Mouse (Mus musculus): Measurements from ENCODE around the gene Myo6.
"Not testable (repeated sequence)": the region's sequence is repeated elsewhere in the genome, so short reads cannot be mapped to it uniquely, and the experiment has no call there.

Gene Myo6

DNA sequence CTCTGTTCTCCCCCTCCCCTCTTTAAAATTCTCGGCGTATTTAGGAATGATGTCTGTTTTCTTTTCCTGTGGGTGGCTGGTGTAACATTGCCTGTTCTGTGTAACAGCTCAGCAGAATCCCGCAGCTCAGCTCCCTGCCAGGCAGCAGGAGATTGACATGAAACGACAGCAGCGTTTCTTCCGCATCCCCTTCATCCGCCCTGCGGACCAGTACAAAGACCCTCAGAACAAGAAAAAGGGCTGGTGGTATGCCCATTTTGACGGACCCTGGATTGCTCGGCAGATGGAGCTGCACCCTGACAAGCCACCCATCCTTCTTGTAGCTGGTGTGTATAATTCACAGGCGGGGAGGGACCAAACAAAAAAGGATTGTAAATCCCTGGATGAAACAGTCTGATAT, 142.0 kb downstream of the Myo6 start:
- DNase-seq, result no peak

DNA sequence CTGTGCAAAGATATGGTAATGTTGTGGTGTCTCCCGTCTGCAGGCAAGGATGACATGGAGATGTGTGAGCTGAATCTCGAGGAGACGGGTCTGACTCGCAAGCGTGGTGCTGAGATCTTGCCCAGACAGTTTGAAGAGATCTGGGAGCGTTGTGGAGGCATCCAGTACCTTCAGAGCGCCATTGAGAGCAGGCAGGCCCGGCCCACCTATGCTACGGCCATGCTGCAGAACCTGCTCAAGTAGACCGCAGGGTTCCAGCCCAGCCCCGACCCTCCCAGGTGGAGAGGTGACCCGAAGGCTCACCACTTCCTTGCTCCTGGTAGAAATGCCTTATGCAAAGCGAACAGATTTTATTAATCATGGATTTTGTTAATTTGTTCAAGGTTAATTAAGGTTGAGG, 142.8 kb downstream of the Myo6 start:
- DNase-seq, result no peak

DNA sequence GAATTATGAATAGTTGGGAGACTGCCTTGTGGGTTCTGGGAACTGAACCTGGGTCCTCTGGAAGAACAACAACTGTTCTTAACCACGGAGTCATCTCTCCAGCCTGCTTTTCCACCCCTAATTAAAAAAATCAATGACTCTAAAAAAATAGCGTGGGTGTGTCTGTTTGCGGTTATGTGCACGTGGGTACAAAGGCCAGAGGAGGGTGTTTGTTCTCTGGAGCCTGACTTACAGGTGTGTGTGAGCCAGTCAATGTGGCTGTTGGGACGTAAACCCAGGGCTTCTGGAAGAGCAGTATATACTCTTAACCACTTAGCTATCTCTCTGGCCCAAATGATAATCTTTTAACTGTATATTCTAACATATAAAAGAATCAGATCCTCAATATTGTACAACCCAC, 148.8 kb downstream of the Myo6 start:
- DNase-seq, result no peak

DNA sequence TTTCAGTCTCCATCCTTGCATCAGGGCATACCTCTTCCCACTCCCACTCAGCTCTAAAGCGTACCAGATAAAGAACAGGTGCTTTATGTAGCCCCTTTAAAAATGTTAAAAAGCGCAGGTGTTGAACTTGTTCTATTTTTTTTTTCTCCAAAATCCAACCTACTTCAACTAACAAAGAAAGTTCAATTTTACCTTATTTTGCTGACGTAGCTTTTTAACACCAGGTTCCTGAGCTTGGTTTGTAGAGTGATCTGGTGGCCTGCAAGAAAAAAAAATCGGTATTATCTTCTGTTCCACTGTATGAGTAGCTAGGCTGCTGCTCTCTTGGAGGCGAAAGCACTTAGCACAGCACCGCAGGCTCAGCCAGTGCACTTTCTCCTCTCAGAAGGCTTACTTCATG, 151.1 kb downstream of the Myo6 start:
- no peak for DNase-seq

DNA sequence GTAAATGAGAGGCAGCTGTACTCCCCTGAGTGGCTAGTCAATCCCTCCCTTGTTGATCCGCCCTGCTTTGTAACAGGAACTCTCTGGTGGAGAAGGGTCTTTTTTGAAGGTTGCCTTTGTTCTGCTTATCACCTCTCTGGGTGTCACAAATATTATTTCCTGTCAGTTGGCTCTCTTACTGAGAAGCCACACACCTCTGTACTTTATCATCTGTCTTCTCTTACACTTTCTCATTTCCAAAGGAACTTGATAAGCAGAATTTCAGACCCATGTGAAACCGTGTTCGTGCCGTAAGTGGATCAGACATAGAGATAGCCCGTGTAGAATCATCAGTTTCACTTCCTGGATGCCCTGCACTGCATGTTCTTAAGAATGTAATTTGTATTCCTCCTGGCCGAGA, 153.2 kb downstream of the Myo6 start:
- peak; percentile 18 for DNase-seq

DNA sequence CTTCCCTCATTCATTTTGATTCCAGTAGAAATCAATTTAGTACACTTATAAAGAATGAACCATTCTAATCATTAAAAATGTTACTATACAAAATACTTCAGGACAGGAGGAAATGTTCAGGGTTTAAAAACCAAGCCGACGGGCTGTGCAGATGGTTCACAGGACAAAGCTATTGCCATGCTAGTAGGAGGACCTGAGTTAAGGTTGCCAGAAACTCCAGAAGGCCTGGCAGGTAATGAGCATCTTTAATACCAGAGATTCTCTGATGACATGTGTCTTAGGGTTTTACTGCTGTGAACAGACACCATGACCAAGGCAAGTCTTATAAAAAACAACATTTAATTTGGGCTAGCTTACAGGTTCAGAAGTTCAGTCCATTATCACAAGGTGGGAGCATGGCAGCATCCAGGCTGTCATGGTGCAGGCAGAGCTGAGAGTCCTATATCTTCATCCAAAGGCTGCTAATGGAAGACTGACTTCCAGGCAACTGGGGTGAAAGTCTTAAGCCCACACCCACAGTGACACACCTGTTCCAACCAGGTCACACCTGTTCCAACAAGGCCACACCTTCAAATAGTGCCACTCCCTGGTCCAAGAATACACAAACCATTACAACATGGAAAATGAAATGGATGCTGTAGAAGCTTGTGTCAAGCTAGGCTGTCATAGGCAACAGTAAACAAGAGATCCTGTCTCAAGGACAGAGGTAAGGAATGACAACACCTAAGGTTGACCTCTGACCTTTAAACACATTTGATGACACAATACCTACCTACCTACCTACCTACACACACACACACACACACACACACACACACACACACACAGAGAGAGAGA, 156.4 kb downstream of the Myo6 start:
- DNase-seq, result not testable (repeated sequence)

DNA sequence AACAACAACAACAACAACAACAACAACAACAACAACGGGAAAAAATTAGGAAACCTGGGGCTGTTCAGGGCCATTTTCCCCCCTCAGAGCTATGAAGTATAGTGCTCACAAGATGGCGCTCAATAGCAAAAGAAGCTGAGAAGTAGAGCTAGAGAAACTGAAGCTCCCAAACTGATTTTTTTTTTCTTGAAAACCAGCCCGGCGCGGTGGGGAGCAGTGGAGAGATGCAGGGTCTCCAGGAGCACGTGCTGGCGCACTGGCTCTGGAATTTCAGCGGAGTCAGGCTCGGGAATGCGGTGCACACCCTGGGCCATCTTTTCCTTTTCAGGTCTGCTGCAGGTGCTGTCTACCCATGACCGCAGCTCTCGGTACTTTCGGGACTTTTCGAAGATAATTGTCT, 167.3 kb downstream of the Myo6 start:
- DNase-seq, result peak; percentile 32

DNA sequence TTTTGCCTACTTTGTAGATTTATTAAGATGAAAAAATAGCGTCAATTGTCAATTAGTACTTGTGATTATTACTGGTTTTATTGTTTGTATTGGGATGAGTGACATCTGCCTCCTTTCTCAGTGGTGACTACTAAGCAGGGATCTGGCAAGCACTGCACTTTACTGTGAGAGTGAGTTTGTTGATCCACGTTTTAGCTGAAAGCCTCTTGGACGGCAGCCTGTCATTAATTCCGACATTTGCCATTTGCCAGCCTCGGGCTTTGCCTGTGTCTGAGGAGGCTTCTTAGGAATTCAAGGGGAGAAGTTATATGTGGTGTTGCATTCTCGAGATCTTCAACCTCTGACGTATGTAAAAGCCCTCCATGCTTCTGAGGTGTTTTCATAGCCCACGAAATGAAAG, 168.6 kb downstream of the Myo6 start:
- no peak for DNase-seq

DNA sequence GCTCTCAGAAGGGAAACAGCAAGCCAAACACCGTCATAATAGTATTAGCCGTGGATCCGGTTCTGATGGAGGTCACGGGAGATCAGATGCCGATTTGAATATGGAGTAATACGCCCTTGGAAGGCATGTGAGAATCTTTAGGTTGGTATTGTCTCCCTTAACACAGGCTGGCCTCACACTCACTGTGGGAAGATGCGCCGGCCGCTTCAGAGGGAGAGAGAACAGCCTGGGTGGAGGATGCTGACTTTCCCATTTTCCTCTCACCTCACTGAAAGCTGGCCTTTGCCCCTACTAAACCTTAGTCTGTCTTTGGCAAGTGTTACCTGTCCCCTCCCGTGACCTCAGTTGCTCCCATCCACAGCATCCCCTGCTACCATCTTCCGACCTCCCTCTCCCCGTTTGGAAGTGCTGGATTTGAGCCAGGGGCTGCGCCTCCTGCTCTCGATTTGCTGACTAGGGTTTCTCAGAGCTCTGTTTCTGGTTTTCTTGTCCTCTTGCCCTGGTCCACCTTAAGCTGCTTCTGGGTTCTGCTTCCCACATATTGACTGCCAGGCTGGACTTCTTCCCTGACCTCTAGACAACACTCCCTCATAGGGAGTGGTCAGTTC, 169.3 kb downstream of the Myo6 start:
- DNase-seq, result no peak

DNA sequence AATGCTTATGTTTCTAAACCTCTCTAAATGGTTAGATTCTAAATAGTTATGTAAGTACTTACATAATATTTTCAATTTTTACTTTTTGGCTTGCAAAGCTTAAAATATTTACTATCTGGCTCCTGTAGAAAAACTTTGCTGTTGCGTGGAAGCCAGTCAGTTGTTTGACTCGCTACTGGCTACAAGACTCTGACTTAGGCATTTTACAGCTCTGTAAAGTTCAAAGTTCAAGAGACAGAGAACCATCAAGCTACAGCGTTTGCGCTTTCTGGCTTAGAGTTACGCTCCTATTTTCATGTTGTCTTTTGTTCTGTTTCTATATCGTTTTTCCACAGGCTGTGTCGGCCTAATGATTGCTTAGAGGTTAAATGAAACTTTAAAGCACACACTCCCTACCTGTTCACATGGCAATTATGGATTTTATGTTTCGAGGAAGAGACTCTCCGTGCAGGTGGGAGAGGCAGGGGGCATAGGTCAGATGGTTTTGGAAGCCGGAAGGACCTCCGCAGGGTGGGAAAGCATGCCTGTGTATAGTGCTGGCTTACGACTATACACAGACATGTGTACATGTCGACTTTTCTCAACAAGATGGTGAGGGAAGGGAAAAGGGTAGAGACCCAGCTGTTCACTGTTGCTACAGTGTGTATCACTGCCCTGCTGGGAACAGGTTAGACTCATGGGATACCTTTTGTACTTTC, 171.0 kb downstream of the Myo6 start:
- DNase-seq, result no peak

DNA sequence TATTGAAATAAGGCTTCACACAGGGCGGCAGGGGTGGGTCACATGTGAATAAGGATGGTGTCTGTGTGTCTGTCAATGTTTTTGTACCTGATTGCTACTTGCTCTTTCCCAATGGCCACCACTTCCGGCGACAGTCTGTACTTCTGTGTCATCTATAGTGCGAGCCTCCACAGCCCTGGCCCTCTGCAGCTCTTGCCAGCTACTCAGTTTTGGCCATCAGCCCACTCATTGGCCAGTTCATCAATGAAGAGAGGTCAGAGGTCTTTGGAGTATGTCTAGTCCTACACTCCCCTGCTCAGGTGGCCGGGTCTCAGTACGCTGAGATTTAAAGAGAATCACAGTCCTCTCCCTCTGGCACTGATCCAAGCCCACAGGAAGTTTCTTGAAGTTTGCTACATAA, 173.2 kb downstream of the Myo6 start:
- DNase-seq, result no peak

DNA sequence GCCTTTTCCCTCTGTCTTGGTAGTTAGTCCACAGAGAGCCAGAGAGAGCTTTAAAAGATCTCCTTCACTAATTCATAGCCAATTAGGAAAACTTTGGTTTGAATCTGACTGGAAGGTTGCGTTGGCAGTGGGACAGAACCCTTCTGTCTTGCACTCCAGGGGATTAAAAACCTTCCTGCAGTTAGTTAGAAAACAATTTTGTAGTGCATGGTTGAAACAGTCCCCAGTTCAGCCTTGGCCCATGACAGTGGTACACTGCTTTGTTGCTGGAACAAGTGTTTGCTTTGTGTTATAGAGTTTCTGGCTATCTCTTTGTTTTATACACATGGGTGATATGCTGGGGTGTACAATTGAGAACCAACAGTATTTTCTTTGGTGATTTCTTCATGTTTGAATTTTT, 176.1 kb downstream of the Myo6 start:
- no peak for DNase-seq

DNA sequence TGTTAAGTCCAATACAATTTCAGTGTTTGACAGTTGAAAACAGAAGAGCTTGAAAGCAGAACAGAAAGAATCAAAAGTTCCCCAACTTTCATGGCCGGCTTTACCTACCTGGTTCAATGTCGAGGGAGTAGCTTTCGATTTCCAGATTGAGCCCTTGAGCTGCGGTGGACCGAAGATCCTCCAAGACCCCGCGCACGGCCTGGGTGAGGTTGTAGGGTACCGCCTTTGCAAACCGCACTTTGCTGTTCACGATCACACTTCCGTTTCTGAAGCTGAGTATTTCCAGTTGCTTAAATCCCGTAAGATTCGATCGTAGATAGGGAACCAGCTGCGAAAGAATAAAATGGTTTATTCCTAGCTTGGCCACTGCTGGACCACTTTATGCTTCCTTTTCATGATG, 176.9 kb downstream of the Myo6 start:
- DNase-seq, result no peak

DNA sequence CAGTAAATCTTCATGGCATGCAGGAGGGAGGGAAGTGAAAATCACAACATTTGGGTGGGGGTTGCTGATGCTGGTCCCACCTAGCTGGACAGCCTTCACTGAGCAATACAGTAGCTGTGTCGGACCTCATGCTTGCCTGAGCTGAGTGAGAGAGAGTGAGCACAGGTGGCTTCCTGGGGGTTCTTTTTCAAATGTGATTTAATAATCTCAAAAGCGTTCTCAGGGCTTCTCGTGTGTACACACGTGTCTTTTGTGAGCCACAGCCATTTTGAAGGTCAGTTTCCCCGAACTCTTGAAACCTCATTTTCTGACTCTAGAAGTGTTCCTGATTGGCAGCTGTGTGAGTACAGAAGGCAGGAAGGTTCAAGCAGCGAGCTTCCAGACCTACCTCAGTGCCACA, 177.7 kb downstream of the Myo6 start:
- DNase-seq, result no peak

DNA sequence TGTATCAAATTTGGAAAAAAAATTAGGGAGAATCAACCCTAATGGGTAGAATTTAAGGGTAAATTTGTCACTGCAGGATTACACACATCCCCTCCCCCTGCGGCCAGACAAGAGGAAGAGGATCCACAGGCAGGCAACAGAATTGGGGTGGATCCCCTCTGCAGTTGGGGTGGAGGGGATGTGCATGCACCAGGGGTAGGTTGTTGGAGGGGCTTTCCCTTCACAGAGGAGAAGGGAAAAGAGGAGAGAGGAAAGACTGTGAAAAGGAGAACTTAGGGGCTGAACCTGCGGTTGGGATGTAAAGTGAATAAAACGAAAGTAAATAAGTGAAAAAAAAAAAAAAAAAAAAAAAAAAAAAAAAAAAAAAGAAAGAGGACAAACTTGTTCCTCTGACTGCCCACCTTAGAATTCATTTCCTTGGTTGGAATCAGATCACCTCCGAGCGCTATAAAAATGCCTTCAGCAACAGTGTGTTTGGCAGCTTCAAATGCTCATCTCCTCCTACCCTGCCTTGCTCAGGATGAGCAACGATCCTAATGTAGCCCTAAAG, 179.7 kb downstream of the Myo6 start:
- no peak for DNase-seq

DNA sequence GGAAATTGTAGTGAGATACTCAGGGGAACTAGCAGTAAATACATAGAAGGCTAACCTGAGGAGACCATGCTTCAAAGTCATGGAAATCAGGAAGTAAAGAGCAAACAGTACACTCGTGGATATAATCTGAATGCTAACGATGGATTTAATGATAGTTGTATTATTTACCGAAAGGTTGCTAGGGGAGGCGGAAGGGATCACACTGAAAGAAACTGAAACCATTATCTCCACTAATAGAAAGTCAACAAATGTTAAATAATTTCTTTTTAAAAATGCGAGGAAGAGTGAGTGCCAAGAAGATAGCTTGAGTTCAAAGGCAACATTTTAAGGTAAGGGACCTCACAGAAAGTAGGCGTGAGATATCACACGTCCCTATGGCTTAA, 186.5 kb downstream of the Myo6 start:
- DNase-seq, result no peak

DNA sequence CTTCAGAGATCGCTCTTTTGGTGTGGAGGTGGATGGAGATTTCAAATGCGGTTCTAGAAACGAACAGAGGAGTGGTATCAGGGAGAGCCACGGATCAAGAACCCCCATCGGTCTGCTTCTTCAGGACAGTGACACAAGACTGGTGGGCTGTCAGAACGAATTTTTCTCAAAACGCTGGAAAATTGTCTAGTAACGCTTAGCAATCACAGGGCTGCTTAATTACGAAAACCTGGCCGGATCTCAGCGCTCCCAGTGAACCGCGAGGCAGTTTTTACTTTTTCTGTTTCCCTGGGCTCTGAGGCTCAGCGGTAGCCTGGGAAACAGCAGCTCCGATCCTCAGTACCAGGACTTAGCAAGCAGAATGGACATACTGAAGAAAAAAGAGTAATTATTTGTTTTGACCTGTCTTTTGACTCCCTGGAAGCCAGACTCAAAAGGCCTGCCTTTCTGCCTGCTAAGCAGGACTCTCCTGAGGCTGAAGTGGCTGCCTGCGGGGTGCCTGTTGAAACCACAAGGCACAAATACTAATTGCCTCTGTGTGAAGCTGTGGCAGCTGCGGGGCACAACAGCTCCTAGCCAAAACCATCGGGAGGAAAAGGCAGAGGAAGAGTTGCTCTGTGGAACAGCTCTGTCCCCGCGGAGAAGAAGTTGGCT, 187.0 kb downstream of the Myo6 start:
- no peak for DNase-seq

DNA sequence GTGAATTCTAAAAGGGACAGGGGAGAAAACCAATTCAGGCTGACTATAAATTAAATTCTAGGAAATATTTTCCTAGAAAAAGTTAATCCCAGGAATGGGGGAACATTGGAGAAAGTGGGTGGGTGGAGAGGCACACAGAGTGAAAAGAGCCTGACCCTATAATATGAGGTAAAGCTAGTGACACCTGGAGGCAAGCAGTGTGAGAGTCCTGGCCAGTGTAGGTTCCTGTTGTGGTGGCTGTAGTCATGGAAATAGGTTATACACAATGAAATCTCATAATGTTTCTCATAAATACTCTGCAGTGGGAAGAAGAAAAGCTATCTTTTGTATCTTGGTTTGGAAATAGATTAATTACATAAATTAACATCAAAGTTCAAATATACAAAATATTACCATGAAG, 195.2 kb downstream of the Myo6 start:
- no peak for DNase-seq

Data from thymus, postnatal 4 days (tissue).